Mouse (Mus musculus) heart, postnatal 0 days (tissue): Measurements from ENCODE around the gene Trmt61a.

Source experiments
- CTCF ChIP-seq: IDR thresholded peaks from 2 replicates; pipeline ENCODE4 v1.5.1; 2016; ENCODE audit warnings: antibody characterized with exemption, control low read depth, low read depth
- EP300 ChIP-seq: IDR thresholded peaks from 2 replicates; pipeline ENCODE4 v1.6.1; 2016; ENCODE audit warnings: antibody characterized with exemption, low read depth

DNA sequence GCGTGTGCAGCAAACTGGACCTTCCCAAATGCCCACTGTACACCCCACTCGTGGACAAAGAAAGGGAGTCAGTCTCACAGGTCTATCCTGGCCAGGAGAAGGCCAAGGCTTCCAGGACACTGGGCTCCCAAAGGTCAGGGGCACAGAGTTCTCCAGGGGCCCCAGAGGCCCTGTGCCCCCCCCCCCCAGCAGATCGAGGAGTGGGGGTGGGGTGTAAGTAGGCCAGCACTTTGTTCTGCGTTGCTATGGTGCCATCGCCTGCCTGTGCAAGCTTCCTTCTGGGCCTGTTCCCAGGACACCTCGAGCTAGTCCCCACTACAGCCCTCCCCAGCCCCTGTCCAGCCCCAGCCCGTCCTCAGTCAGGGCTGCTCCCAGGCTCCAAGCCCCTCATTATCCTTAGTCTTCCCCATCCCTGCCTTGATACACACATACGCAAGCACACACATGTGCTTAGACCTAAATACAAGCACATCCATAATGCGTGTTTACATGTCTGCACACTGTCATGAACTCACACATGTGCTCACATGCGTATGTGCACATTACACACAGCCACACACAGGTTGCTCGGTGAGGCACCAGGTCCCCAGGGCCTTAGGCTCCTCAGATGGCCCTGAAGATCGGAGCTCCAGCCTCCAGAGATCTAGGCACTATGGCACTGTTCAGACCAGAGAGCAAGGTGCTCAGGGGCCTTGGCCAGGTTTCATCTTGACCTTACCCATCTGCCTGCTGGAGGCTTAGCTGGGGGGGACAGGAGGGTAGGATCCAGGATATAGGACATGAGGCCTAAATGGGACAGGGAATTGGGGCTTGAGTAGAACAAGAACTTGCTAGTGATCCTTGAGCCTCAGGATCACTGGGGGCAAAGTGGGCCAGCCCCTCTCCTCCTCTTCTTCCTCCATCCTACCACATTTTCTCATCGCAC lies 17.2 kb downstream of the Trmt61a start:
- TF ChIP-seq EP300 (no peak), CTCF (no peak)
